Mouse (Mus musculus) embryonic fibroblast, embryonic 13.5 days (primary cell): ENCODE results near the gene Tspoap1. TPM values are rescaled to one million over a fixed set of nuclear protein-coding genes. Genes with fewer than 3 reads are reported as not detected.

Experiments used
- H3K27ac ChIP-seq: 2 replicates; pipeline ENCODE4 v1.5.1; 2012; ENCODE audit warnings: low read length, control low read depth, inconsistent platforms; ENCODE audit not compliant: insufficient read depth
- H3K4me1 ChIP-seq: 2 replicates; pipeline ENCODE4 v1.6.1; 2011; ENCODE audit warnings: low read length; ENCODE audit not compliant: control insufficient read depth, insufficient read depth
- H3K4me3 ChIP-seq: 2 replicates; pipeline ENCODE4 v1.5.1; 2011; ENCODE audit warnings: mild to moderate bottlenecking, control low read depth, low read length; ENCODE audit not compliant: insufficient read depth
- CTCF ChIP-seq: IDR thresholded peaks from 2 replicates; pipeline ENCODE4 v1.5.1; 2011; ENCODE audit warnings: mild to moderate bottlenecking, control low read depth, low read length, moderate library complexity, borderline replicate concordance; ENCODE audit not compliant: insufficient read depth
- POLR2A ChIP-seq: IDR thresholded peaks from 2 replicates; pipeline ENCODE4 v1.6.1; 2011; ENCODE audit warnings: low read depth, mild to moderate bottlenecking, control low read depth, low read length, moderate library complexity
- polyA plus RNA-seq: library from polyadenylated mRNA; stranded (reverse); fragments of >200 nt; gene quantifications from 2 replicates; pipeline ENCODE4 v1.2.4, GENCODE M21; 2011; ENCODE audit warnings: low read depth; ENCODE audit not compliant: missing spikeins, insufficient read length

Gene Tspoap1
- polyA plus RNA-seq, 1 experiment: 1.2 TPM

GRCm38 (mm10) chr11:87743691-87744090 lies 16.6 kb upstream of the Tspoap1 start:
- TF ChIP-seq CTCF (no peak), POLR2A (no peak)
- Histone ChIP-seq H3K4me1 (no peaks in the 10 kb centered on the region), H3K4me3 (no peak overlapping the region), H3K27ac (no peak overlapping the region)

DNA sequence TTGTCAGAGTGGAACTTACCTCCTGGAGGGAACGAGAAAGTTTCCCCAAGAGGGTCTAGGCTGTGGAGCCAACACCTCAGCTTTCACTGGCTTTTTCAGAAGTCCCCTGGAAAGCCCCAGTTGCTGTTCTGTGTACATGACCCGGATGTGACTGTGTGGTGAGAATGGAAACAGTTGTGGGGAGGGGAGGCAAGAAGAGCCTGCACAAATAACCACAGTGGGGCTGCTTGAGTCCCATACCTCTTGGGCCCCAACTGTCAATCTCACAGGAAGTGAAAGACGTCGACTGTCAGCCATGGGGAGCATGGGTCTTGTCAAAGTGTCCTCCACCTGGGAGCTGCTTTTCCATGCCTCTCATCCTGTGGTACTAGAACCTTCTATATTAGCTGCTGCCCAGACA lies 15.4 kb upstream of the Tspoap1 start:
- TF ChIP-seq POLR2A (no peak), CTCF (no peak)
- H3K27ac ChIP-seq: no peak overlapping the region
- H3K4me3 ChIP-seq: no peak overlapping the region
- H3K4me1 ChIP-seq: no peaks in the 10 kb centered on the region; the same call in 1 of the 2 replicates

- no peaks in the 10 kb centered on the region; the same call in 1 of the 2 replicates for H3K4me1 ChIP-seq
- TF ChIP-seq POLR2A (no peak), CTCF (no peak)
- H3K4me3 ChIP-seq: no peak overlapping the region
- no peak overlapping the region for H3K27ac ChIP-seq
These were observed 14.4 kb upstream of the Tspoap1 start for GRCm38 (mm10) chr11:87745632-87746555.

GRCm38 (mm10) chr11:87747312-87747711 lies 13.0 kb upstream of the Tspoap1 start:
- Histone ChIP-seq H3K27ac (no peak overlapping the region), H3K4me3 (no peak overlapping the region), H3K4me1 (no peaks in the 10 kb centered on the region; the same call in 1 of the 2 replicates)
- TF ChIP-seq POLR2A (no peak), CTCF (no peak)

- no peak for TF ChIP-seq POLR2A
- TF ChIP-seq CTCF: no peak
- Histone ChIP-seq H3K27ac (no peak overlapping the region), H3K4me3 (no peak overlapping the region), H3K4me1 (no peaks in the 10 kb centered on the region; the same call in 1 of the 2 replicates)
These were observed 12.6 kb upstream of the Tspoap1 start for GRCm38 (mm10) chr11:87747716-87748115.

- Histone ChIP-seq H3K27ac (peak overlapping the region; percentile 56), H3K4me1 (no peaks in the 10 kb centered on the region; the same call in 1 of the 2 replicates), H3K4me3 (no peak overlapping the region)
- TF ChIP-seq CTCF: no peak
- no peak; the same call in 1 of the 2 replicates for TF ChIP-seq POLR2A
These were observed 11.9 kb upstream of the Tspoap1 start for GRCm38 (mm10) chr11:87748132-87749119.

- H3K4me1 ChIP-seq: no peaks in the 10 kb centered on the region; the same call in 1 of the 2 replicates
- peak overlapping the region; percentile 56 for H3K27ac ChIP-seq
- H3K4me3 ChIP-seq: no peak overlapping the region
- TF ChIP-seq CTCF: no peak
- peak; percentile 9; the same call in 1 of the 2 replicates for TF ChIP-seq POLR2A
These were observed 10.9 kb upstream of the Tspoap1 start for GRCm38 (mm10) chr11:87749192-87750042.

- peak overlapping the region; percentile 37; the same call in 1 of the 2 replicates for H3K27ac ChIP-seq
These were observed 10.3 kb upstream of the Tspoap1 start for GRCm38 (mm10) chr11:87750043-87750421.

GRCm38 (mm10) chr11:87750521-87750920 lies 9.8 kb upstream of the Tspoap1 start:
- H3K4me1 ChIP-seq: no peaks in the 10 kb centered on the region; the same call in 1 of the 2 replicates
- TF ChIP-seq POLR2A: no peak
- no peak for TF ChIP-seq CTCF
- H3K4me3 ChIP-seq: no peak overlapping the region
- no peak overlapping the region for H3K27ac ChIP-seq

More at GRCm38 (mm10) chr11:87750043-87750421, 10.3 kb upstream of the Tspoap1 start:
- no peak for TF ChIP-seq POLR2A
- no peak for TF ChIP-seq CTCF
- no peaks in the 10 kb centered on the region; the same call in 1 of the 2 replicates for H3K4me1 ChIP-seq
- H3K4me3 ChIP-seq: no peak overlapping the region
